Mouse (Mus musculus) heart, embryonic 11.5 days (tissue): ENCODE measurements around the gene Ntmt1. TPM values are rescaled to one million over a fixed set of nuclear protein-coding genes. Genes with fewer than 3 reads are reported as not detected.

Experiments used
- ATAC-seq: fragments of 200-750 bp; cut with Nextera tagmentation; replicated peaks from 2 replicates; pipeline ENCODE4 v1.8.0; 2017; ENCODE audit warnings: moderate library complexity; ENCODE audit not compliant: insufficient number of reproducible peaks, low FRiP score, low TSS enrichment
- H3K27ac ChIP-seq: fragments of 300-500 bp; sonication (generic); 2 replicates; pipeline ENCODE4 v1.5.1; 2014; ENCODE audit warnings: mild to moderate bottlenecking, low read depth, low read length
- H3K27me3 ChIP-seq: fragments of 300-500 bp; sonication (generic); 2 replicates; pipeline ENCODE4 v1.6.1; 2014; ENCODE audit warnings: mild to moderate bottlenecking, low read length, mixed read lengths; ENCODE audit not compliant: control insufficient read depth, insufficient read depth
- H3K36me3 ChIP-seq: fragments of 300-500 bp; sonication (generic); 2 replicates; pipeline ENCODE4 v1.6.1; 2014; ENCODE audit warnings: mild to moderate bottlenecking, low read length, moderate library complexity, mixed read lengths; ENCODE audit not compliant: control insufficient read depth, insufficient read depth
- H3K4me1 ChIP-seq: fragments of 300-500 bp; sonication (generic); 2 replicates; pipeline ENCODE4 v1.6.1; 2014; ENCODE audit warnings: low read length; ENCODE audit not compliant: control insufficient read depth, insufficient read depth
- H3K4me2 ChIP-seq: fragments of 300-500 bp; sonication (generic); 2 replicates; pipeline ENCODE4 v1.6.1; 2014; ENCODE audit warnings: mild to moderate bottlenecking, moderate library complexity
- H3K4me3 ChIP-seq: fragments of 300-500 bp; sonication (generic); 2 replicates; pipeline ENCODE4 v1.5.1; 2014; ENCODE audit warnings: low read depth, low read length
- H3K9ac ChIP-seq: fragments of 300-500 bp; sonication (generic); 2 replicates; pipeline ENCODE4 v1.6.1; 2014; ENCODE audit warnings: mild to moderate bottlenecking, low read depth, low read length, moderate library complexity
- H3K9me3 ChIP-seq: fragments of 300-500 bp; sonication (generic); replicated peaks from 2 replicates; pipeline ENCODE4 v1.6.1; 2016; ENCODE audit warnings: low read length; ENCODE audit not compliant: control insufficient read depth
- WGBS: fragments of 180-500 bp; shearing (Covaris S2); extraction: QIAGEN DNeasy Blood & Tissue Kit; methylation state at CpG from one replicate; pipeline ENCODE4 v1.1.7; 2014; ENCODE audit not compliant: insufficient replicate concordance; 5-methylcytosine and 5-hydroxymethylcytosine counted together
- polyA plus RNA-seq: library from polyadenylated mRNA; unstranded; fragments of >200 nt; fragmentation: Nextera tagmentation; extraction: Ambion mirVana; gene quantifications from 2 replicates; pipeline ENCODE4 v1.2.1, GENCODE M21; 2014

Ntmt1 gene
- polyA plus RNA-seq, 1 experiment from 2014 or later = 82.6 TPM

DNA sequence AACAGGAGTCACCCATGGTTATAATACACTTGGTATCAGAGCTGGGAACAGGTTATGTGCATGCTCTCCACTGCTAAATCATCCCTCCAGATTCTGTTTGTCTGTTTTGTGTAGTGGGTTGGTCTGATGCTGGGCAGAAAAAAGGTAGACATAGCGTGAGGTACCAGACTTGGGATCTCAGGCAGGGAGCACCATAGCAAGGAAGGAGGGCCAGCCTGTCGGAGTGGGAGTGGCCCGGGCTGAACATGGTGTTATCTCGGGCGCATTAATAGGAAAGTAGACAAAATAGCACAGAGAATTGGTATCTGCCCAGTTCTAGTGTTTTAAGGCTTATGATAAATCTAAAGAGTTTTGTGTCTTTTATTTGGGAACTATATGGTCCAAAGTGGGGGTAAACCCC lies 39.1 kb upstream of the Ntmt1 start:
- Histone ChIP-seq H3K9ac (no peak overlapping the region), H3K27me3 (no peaks in the 10 kb centered on the region), H3K4me1 (peaks cover 28% of the 10 kb centered on the region), H3K4me3 (no peak overlapping the region), H3K36me3 (no peaks in the 10 kb centered on the region), H3K9me3 (no peaks in the 10 kb centered on the region), H3K4me2 (no peak overlapping the region), H3K27ac (no peak overlapping the region)
- ATAC-seq = no peak
- 64% methylated on average over 5 of the region's 5 CpGs for WGBS

DNA sequence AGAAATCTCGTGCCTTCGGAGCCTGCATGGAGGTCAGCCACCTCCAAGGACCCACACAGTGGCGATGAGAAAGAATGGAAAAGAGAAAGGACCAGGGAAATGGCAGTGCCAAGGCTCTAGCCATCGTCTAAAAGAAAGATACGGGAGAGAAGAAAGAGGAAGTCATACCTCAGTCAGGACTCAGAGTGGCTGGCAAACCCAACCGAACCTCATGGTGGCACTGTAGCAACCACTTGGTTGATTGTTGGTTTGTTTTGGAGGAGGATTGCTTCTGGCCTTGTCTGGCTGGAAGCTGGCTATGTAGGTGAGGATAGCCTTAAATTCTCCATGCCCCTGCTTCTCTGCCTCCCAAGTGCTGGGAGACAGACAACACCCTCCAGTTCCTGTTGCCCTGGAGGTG lies 38.4 kb upstream of the Ntmt1 start:
- ATAC-seq = no peak
- peaks cover 28% of the 10 kb centered on the region for H3K4me1 ChIP-seq

DNA sequence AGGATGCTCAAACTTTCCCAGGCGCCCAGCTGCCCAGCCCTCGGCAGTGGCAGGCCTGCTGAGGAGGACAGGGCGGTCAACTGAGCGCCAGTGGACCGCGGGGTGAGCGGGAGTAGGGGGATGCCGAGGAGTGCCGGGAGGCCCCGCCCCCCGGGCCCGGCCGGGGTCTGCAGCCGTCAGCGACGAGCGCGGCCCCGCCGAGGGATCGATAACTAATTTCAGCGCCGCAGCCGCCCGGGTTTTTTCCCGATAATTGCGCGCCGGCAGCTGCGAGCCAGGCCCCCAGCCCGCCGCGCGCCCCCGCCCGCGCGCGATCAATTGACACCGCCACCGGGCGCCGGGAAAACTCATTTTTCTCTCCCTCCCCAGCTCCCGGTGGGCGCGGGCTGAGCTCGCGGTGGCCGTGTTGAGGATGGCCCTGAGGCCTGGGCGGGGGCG lies 36.2 kb upstream of the Ntmt1 start:
- H3K9ac ChIP-seq = peak overlapping the region; percentile 68
- no peak for ATAC-seq
- H3K4me1 ChIP-seq = peaks cover 31% of the 10 kb centered on the region
- H3K27ac ChIP-seq = peak overlapping the region; percentile 96
- under 1% methylated on average over 44 of the region's 51 CpGs for WGBS
- H3K4me2 ChIP-seq = peak overlapping the region; percentile 68
- no peaks in the 10 kb centered on the region for H3K27me3 ChIP-seq
- H3K9me3 ChIP-seq = no peaks in the 10 kb centered on the region
- peak overlapping the region; percentile 41 for H3K4me3 ChIP-seq
- H3K36me3 ChIP-seq = no peaks in the 10 kb centered on the region

More for the DNA sequence above, 38.4 kb upstream of the Ntmt1 start:
- 42% methylated on average over 6 of the region's 6 CpGs for WGBS
- Histone ChIP-seq H3K4me3 (no peak overlapping the region), H3K27me3 (no peaks in the 10 kb centered on the region), H3K27ac (no peak overlapping the region), H3K9me3 (no peaks in the 10 kb centered on the region), H3K36me3 (no peaks in the 10 kb centered on the region), H3K4me2 (no peak overlapping the region), H3K9ac (no peak overlapping the region)

DNA sequence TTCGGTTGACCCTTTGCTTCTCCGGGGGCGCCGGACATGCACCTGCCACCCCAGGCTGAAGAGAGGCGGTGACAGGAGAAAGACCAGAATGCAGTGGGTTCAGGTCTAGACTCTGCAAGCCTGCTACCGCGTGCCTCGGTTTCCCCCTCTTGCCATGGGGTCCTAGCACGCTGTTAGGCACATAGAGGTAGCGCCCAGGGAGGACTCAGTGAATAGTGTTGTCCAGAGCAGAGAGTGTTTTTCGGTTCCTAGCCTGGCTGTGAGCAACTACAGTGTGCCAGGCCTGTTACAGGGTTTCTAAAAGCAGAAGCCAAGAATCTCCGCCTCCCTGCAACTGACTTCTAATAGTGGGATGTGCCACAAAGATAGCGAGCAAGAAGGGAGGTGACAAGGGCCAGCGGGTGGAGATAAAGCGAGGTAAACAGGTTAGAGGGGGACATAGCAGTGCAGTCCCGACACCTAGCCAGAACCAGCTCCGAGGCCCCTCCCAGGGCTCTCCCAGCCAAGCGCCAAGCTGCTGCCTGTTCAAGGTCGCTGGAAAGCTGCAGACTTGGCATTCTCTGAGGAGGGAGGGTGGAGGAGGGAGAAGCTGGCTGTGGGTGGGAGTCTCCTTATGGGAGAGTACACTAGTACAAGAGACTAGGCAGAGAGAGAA lies 35.7 kb upstream of the Ntmt1 start:
- ATAC-seq = peak; percentile 86
- peak overlapping the region; percentile 41 for H3K4me3 ChIP-seq
- H3K36me3 ChIP-seq = no peaks in the 10 kb centered on the region
- H3K27ac ChIP-seq = peak overlapping the region; percentile 96
- peak overlapping the region; percentile 68 for H3K9ac ChIP-seq
- H3K4me1 ChIP-seq = peaks cover 31% of the 10 kb centered on the region
- no peaks in the 10 kb centered on the region for H3K27me3 ChIP-seq
- WGBS = 3% methylated on average over 19 of the region's 19 CpGs
- H3K4me2 ChIP-seq = peak overlapping the region; percentile 68
- H3K9me3 ChIP-seq = no peaks in the 10 kb centered on the region

DNA sequence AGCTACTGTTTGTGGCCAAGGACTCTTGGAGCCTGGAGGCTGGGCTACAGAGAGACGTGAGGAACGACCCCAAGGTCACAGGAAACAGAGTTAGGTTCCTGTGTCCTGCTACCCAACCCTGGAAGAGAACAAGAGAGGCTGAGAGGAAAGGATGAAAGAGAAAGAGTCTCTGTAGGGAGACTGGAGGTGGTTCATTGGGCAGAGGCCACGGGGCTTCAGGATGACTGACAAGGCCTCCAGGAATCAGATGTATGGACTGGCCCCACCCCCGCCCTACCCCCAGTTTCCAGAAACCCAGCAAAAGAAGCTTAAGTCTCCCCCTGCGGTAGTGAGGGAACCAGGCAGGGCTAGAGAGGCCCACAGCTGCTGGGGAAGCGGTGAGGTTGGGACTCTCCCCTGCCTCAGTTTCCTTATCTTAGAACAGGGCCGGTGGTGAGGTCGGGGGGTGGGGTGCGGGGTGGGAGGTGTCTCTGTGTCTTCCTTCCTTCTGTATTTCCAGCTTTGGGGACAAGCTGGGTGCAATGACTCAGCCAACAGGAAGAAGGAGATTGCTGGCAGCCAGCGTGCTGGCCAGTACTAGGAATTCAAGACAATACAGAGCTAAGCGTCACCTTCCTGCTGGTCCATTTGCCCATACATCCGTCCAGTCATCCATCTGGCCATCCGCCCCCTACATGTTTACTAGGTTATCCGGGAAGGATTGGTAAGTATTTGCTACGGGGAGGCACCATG lies 34.9 kb upstream of the Ntmt1 start:
- peak overlapping the region; percentile 41; the same call in 1 of the 2 replicates for H3K4me3 ChIP-seq

DNA sequence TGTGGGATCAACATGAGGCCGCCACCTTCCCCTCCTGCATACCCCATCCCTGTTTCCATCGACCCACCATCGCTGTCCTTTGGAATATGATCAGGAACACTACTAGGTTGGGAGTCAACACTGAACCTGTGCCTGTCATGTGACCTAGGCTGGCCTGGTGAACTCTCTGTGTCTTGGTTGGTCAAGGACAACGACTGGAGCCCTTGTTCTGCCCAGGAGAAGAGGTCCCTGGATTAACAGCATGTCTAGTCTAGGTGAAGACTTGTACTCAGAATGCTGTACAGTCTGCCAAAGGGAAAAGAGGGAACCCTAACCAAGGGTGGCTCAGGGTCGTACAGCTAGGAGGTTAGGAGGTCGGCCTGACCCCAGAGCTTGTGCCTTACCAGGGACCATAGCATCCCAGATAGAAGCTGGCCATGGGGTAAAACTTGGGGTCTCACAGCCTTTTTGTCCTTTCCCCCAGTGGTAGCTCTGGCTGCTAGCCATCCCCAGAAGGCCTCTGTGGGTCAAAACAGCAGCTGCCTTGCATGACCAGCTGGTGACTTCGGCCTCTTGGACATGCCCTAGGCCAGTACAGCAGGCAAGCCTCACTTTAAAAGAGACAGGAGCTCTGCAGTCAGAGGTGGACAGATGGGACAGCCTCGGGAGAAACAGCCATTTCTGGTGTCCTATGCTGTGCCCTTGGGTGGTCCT lies 34.2 kb upstream of the Ntmt1 start:
- Histone ChIP-seq H3K27me3 (no peaks in the 10 kb centered on the region), H3K9me3 (no peaks in the 10 kb centered on the region), H3K4me3 (no peak overlapping the region), H3K36me3 (no peaks in the 10 kb centered on the region), H3K4me2 (peak overlapping the region; percentile 42), H3K9ac (0 out of 2 replicates have a peak overlapping the region, but pooled peaks have one; percentile 28), H3K4me1 (peaks cover 26% of the 10 kb centered on the region), H3K27ac (peak overlapping the region; percentile 96)
- 71% methylated on average over 8 of the region's 8 CpGs for WGBS
- ATAC-seq = no peak

More for the DNA sequence above, 34.9 kb upstream of the Ntmt1 start:
- Histone ChIP-seq H3K9ac (peak overlapping the region; percentile 68), H3K27ac (peak overlapping the region; percentile 96), H3K4me1 (peaks cover 29% of the 10 kb centered on the region), H3K4me2 (peak overlapping the region; percentile 68), H3K9me3 (no peaks in the 10 kb centered on the region), H3K27me3 (no peaks in the 10 kb centered on the region), H3K36me3 (no peaks in the 10 kb centered on the region)
- WGBS = 27% methylated on average over 15 of the region's 15 CpGs
- peak; percentile 36 for ATAC-seq

DNA sequence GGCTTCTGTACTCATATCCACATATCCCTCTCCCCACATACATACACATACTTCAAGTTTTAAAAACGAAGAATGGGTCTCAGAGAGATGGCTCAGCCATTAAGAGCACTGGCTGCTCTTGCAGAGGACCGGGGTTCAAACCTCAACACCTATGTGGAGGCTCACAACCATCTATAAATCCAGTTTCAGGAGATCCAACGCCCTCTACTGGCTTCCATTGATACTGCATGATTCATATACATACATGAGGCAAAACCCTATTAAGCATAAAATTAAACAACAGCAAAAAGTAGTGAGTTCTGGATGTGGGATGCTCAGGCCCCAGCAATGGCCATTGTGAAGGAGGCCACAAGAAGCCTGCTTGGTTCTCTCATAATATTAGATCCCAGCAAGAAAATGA lies 31.7 kb upstream of the Ntmt1 start:
- Histone ChIP-seq H3K4me3 (no peak overlapping the region), H3K27ac (no peak overlapping the region), H3K36me3 (no peaks in the 10 kb centered on the region), H3K9ac (no peak overlapping the region), H3K27me3 (no peaks in the 10 kb centered on the region), H3K4me2 (no peak overlapping the region), H3K4me1 (peaks cover 36% of the 10 kb centered on the region), H3K9me3 (no peaks in the 10 kb centered on the region)
- WGBS = 50% methylated on average over 3 of the region's 3 CpGs
- ATAC-seq = no peak

DNA sequence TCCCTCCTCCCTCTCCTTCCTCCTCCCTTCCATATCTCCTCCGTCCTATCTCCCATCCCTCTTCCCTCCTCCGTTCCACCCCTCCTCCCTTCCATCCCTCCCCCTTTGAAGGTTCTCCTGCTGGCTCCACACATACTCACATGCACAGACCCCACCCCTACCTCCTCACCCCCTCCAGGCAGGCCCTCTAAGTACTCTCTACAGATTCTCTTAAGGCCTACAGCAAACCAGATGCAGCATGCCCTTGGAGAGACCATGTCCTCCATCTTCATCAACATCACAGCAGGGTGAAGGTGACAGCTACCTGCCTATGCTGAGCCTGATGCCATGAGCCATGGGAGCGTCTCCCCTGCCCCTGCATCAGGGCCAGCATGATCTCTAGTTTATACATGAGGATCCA lies 30.4 kb upstream of the Ntmt1 start:
- 64% methylated on average over 3 of the region's 3 CpGs for WGBS
- H3K27ac ChIP-seq = no peak overlapping the region
- no peaks in the 10 kb centered on the region for H3K36me3 ChIP-seq
- no peak for ATAC-seq
- H3K27me3 ChIP-seq = no peaks in the 10 kb centered on the region
- H3K4me1 ChIP-seq = peaks cover 27% of the 10 kb centered on the region
- H3K9ac ChIP-seq = no peak overlapping the region
- H3K4me3 ChIP-seq = no peak overlapping the region
- H3K9me3 ChIP-seq = no peaks in the 10 kb centered on the region
- H3K4me2 ChIP-seq = no peak overlapping the region
